Mouse (Mus musculus) hindbrain, embryonic 10.5 days (tissue): ENCODE results near the gene Plek. TPM values are rescaled to one million over a fixed set of nuclear protein-coding genes. Genes with fewer than 3 reads are reported as not detected.
"Not testable (repeated sequence)": the region's sequence is repeated elsewhere in the genome, so short reads cannot be mapped to it uniquely, and the experiment has no call there.

Experiments
- DNase-seq: peaks from one replicate; pipeline ENCODE4 v3.0.0-alpha.2; 2017; ENCODE audit warnings: low spot score
- H3K27ac ChIP-seq: fragments of 300-500 bp; sonication (generic); 2 replicates; pipeline ENCODE4 v1.5.1; 2016; ENCODE audit warnings: mild to moderate bottlenecking, moderate library complexity
- H3K27me3 ChIP-seq: fragments of 300-500 bp; sonication (generic); 2 replicates; pipeline ENCODE4 v1.6.1; 2016; ENCODE audit warnings: mild to moderate bottlenecking; ENCODE audit not compliant: poor library complexity, insufficient read depth, severe bottlenecking
- H3K36me3 ChIP-seq: fragments of 300-500 bp; sonication (generic); 2 replicates; pipeline ENCODE4 v1.6.1; 2016; ENCODE audit warnings: mild to moderate bottlenecking, moderate library complexity
- H3K4me1 ChIP-seq: fragments of 300-500 bp; sonication (generic); replicated peaks from 2 replicates; pipeline ENCODE4 v1.6.1; 2016; ENCODE audit warnings: mild to moderate bottlenecking
- H3K4me3 ChIP-seq: fragments of 300-500 bp; sonication (generic); 2 replicates; pipeline ENCODE4 v1.5.1; 2016; ENCODE audit warnings: mild to moderate bottlenecking, moderate library complexity
- H3K9me3 ChIP-seq: fragments of 300-500 bp; sonication (generic); 2 replicates; pipeline ENCODE4 v1.6.1; 2016; ENCODE audit warnings: mild to moderate bottlenecking, moderate library complexity
- WGBS: fragments of 180-500 bp; shearing (Covaris S2); methylation state at CpG from one replicate; pipeline ENCODE4 v1.1.7; 2016; 5-methylcytosine and 5-hydroxymethylcytosine counted together
- polyA plus RNA-seq: library from polyadenylated mRNA; unstranded; fragments of >200 nt; fragmentation: Nextera tagmentation; extraction: Ambion mirVana; gene quantifications from 2 replicates; pipeline ENCODE4 v1.2.1, GENCODE M21; 2016

Gene Plek
- polyA plus RNA-seq: 4.7 and 4.9 TPM in 2 replicates

DNA sequence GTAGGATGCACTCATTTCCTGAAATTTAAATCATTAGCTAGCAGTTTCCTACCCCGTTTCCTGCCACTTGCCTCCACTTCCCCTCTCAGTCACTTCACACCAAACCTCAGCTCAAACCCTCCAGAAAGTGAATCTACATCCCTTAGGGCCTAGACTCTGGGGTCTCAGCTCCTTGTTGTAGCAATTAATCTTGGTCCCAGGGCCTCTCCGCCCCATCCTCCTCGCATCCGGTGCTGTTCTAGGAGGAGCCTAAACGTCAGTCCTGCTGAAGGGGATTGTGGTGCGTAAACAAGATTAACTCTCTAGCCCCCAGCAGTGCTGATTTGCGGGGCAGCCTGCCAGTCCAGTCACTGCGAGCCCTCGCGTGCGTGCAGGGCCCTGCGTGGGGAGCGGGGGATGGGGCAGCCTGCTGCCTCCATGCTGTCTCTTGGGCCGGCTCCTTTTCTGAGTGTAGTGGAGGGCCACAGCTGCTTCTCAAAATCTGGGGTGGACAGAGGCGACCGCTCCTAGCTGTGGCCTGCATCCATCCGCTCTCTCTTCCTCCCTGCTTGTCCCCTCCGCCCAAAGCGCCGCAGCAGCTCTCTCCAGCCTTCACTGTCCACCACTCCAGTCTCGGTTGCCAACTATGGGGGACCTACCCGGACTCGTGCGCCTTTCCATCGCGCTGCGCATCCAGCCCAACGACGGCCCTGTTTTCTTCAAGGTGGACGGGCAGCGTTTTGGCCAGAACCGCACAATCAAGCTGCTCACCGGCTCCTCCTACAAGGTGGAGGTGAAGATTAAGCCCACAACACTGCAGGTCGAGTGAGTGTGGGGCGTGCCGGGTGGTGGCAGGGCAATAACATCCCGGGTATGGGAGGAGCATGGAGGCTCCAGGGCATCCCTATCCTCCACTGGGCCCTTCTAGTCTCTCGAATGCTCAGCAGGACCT is at the start of gene Plek, which contains the start of gene Cnrip1:
Plek (minus strand) TSS at position 837 of the 931 bp plus-strand sequence.
Cnrip1 (plus strand) TSS at position 42 of the 931 bp plus-strand sequence.
- no peaks in the 10 kb centered on the region for H3K36me3 ChIP-seq
- H3K27ac ChIP-seq: peak within 1 kb of the TSS; percentile 90
- peaks cover 23% of the 10 kb centered on the region for H3K4me1 ChIP-seq
- peak within 1 kb of the TSS; percentile 67 for H3K4me3 ChIP-seq
- peak; percentile 65 for DNase-seq
- 1% methylated on average over 38 of the region's 38 CpGs for WGBS
- no peaks in the 10 kb centered on the region for H3K27me3 ChIP-seq
- no peaks in the 10 kb centered on the region for H3K9me3 ChIP-seq

DNA sequence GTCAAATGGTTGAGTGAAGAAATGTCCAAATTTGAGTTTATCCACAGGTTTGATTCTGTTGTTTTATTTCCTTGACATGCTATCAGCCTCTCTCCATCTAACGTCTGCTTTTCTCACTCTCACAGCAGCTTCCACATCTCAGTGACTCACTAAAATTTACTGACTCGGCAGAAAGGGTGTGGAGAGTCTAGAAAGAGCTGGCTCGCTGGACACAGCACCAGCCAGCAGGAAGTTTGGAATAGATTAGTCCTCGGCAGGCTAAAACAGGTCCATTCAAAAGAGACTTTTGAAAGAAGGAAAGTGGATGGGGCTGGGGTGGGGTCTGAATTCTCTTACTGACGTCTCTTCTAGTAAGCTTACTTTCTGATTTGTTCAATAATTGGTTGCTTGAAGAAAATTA is 33.9 kb upstream of the Plek start:
- 35% methylated on average over 5 of the region's 5 CpGs for WGBS
- Histone ChIP-seq H3K4me3 (no peak overlapping the region), H3K27ac (no peak overlapping the region), H3K4me1 (0 out of 2 replicates have a peak, but pooled peaks cover 6% of the 10 kb centered on the region), H3K9me3 (no peaks in the 10 kb centered on the region), H3K36me3 (no peaks in the 10 kb centered on the region), H3K27me3 (no peaks in the 10 kb centered on the region)
- no peak for DNase-seq

DNA sequence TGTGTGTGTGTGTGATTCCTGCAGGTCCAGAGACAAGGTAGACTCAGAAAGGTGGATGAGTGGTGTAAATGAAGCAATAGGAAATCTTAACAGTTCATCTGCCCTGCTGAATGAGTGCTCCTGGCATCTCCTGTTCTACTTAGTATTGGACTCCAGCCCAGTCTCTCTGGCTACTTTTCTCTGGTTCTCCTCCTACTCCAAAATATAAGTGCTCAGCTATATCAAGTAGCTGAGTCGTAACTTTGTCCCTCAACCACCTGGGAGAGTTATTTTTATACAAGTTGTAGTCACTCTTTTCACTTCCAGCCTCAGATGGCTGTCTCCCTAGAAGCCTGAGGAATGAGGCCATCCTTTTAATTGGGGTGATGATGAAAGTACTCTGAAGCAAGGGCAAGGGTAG is 31.7 kb upstream of the Plek start:
- WGBS: 75% methylated on average over 1 of the region's 1 CpGs
- H3K9me3 ChIP-seq: no peaks in the 10 kb centered on the region
- H3K27ac ChIP-seq: no peak overlapping the region
- H3K36me3 ChIP-seq: no peaks in the 10 kb centered on the region
- 0 out of 2 replicates have a peak, but pooled peaks cover 6% of the 10 kb centered on the region for H3K4me1 ChIP-seq
- H3K4me3 ChIP-seq: no peak overlapping the region
- H3K27me3 ChIP-seq: no peaks in the 10 kb centered on the region
- DNase-seq: no peak

DNA sequence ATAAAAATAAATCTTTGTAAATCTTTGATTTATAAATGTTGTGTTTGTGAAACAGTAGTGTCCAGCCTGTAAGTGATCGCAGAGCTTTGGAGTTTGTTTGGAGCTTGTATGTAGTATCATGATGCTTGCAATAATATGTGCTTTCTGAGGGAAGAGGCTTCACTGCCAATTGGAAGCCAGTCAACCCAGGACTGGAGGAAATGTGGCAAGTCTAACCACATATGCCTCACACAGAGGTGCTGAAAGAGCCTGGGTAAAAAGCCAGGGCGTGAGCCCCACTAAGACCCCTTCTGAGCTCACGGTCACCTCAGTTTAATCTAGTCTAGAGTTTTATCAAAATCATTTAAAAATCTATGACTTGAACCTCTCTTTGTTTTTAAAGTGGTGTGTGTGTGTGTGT is 31.3 kb upstream of the Plek start:
- Histone ChIP-seq H3K9me3 (no peaks in the 10 kb centered on the region), H3K4me3 (no peak overlapping the region), H3K27me3 (no peaks in the 10 kb centered on the region), H3K36me3 (0 out of 2 replicates have a peak, but pooled peaks cover 2% of the 10 kb centered on the region), H3K27ac (no peak overlapping the region), H3K4me1 (0 out of 2 replicates have a peak, but pooled peaks cover 6% of the 10 kb centered on the region)
- no peak for DNase-seq
- WGBS: 92% methylated on average over 3 of the region's 3 CpGs

DNA sequence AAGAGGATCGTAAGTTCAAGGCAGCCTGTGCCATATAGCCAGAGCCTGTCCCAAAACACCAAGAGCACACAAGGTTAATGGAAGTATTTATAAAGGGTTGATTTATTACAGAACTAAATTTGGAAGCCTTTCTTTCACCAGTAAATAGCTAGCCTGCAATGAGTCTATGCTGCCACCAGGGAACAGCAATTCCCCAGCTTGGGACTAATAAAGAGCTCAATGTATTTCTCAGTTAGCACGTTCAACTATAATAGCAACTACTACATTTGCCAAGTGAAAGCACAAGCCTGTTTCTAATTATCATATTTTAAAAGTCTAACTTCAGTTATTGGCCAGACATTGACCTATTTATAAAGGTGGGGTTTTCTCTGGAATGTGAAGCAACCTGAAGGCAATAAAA is 30.8 kb upstream of the Plek start:
- H3K4me3 ChIP-seq: no peak overlapping the region
- H3K27me3 ChIP-seq: no peaks in the 10 kb centered on the region
- 0 out of 2 replicates have a peak, but pooled peaks cover 4% of the 10 kb centered on the region for H3K36me3 ChIP-seq
- 66% methylated on average over 2 of the region's 2 CpGs for WGBS
- H3K27ac ChIP-seq: no peak overlapping the region
- no peaks in the 10 kb centered on the region for H3K9me3 ChIP-seq
- no peak for DNase-seq
- H3K4me1 ChIP-seq: 0 out of 2 replicates have a peak, but pooled peaks cover 6% of the 10 kb centered on the region

DNA sequence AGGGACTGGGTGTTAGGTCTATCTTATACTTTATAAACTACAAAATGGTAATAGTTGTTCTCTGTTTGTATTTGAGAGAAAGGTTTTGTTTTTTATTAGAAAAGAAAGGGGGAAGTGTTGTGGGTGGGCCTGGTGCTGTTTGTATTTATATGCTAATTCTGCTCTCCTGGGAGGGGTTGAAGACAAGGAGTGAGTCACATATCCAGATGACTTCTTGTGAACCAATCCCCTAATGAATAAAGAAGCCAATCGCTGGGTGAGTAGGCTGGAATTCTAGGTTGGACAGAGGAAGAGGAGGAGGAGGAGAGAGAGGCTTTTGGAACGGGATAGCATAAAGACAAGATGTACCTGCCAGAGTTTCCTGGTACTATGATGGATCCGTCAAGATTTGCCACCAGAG is 29.9 kb upstream of the Plek start:
- Histone ChIP-seq H3K4me3 (no peak overlapping the region), H3K9me3 (no peaks in the 10 kb centered on the region), H3K27ac (no peak overlapping the region), H3K36me3 (0 out of 2 replicates have a peak, but pooled peaks cover 4% of the 10 kb centered on the region), H3K4me1 (0 out of 2 replicates have a peak, but pooled peaks cover 6% of the 10 kb centered on the region), H3K27me3 (no peaks in the 10 kb centered on the region)
- WGBS: 43% methylated on average over 3 of the region's 3 CpGs
- DNase-seq: no peak

DNA sequence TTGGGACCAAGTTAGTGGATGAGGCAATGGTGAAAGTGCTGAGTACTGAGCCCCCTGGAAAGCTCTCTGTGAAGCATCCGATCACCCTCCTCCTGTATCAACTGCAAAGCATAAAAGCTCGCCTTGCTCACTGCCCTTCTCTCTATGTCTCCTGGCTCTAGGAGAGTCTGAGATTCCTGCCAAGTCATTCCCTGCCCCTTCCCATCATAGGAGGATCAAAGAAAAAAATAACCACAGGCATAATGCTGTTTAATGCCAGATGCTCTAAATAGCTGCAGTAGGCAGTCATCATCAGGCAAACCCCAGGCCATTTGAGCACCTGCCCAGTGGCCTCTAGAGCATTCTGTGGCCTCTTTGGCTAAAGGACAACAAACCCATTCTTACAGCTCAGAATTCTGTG is 23.5 kb upstream of the Plek start:
- H3K36me3 ChIP-seq: 0 out of 2 replicates have a peak, but pooled peaks cover 4% of the 10 kb centered on the region
- WGBS: 89% methylated on average over 2 of the region's 2 CpGs
- no peaks in the 10 kb centered on the region for H3K9me3 ChIP-seq
- H3K4me1 ChIP-seq: no peaks in the 10 kb centered on the region
- no peaks in the 10 kb centered on the region for H3K27me3 ChIP-seq
- no peak for DNase-seq
- H3K27ac ChIP-seq: no peak overlapping the region
- no peak overlapping the region for H3K4me3 ChIP-seq

DNA sequence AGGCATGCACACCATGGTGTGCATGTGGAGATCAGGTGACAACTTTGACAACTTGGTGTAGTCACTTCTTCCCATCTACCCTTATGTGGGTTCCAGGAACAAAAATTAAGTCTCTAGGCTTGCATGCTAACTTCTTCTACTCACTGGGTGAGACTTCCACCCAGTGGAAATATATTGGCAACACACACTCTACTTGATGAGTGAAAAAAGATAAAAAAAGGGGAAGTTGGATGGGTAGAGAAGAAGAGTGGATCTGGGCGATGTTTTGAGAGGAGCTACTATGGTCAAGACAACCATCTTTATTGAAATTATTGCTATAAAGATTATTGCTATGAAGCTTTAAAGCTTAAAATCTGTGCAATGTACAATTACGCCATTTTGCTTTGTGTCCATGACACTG is 17.2 kb upstream of the Plek start:
- H3K27me3 ChIP-seq, DNase-seq: not testable (repeated sequence)

DNA sequence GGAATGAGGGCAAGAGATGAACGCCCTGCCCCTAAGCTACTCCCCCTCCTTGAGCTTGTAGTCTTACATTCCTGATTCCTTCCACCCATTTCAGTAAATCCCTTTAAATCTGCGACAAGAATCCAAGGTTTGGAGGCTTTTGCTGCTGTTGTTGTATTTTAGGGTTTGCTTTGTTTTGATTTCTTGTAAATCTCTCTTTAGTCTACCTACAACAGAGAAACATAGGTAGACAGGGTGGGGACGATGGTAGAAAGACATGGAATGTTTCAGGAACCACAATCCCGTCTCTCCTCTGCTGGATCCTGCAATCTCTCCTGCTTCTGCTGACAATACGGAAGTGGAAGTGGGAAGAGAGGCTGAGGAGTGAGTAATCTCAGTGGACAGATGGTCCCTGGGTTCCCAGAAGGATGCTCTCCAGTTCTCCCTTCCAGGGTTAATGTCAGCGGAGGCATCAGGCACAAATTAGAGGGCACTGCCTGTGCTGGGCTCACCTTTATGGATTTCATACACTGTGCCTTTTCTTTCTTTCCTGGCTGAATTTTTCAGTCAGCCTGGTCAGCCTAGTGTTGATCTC is 382 bp upstream of the Plek start:
- Histone ChIP-seq H3K9me3 (no peaks in the 10 kb centered on the region), H3K27me3 (no peaks in the 10 kb centered on the region), H3K4me3 (peak overlapping the region; percentile 67), H3K27ac (peak overlapping the region; percentile 90), H3K36me3 (no peaks in the 10 kb centered on the region), H3K4me1 (peaks cover 23% of the 10 kb centered on the region)
- WGBS: 24% methylated on average over 6 of the region's 6 CpGs
- DNase-seq: peak; percentile 10

More for the DNA sequence above, 17.2 kb upstream of the Plek start:
- not testable (repeated sequence) for H3K4me3 ChIP-seq, H3K9me3 ChIP-seq, H3K27ac ChIP-seq, H3K4me1 ChIP-seq, H3K36me3 ChIP-seq
- 86% methylated on average over 2 of the region's 2 CpGs for WGBS

DNA sequence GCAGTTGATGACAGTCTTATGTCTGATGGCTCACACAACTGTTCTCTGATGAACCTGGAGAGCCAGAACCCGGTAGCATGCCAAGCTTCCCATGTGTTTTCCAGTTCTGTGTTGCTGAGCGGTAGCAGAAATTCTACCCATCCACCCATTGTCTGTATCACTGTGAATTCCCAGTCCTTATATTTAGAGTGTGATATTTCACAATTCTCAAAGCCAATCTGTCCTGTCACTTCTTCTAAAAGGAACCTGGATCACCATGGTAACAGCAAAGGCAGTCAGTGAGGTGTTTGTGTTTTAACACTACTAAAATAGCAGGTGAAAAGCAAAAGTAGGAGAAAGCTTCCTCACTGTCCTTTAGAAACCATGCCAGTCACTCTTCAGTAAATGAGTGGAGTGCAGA is 6.4 kb downstream of the Plek start:
- Histone ChIP-seq H3K27ac (no peak overlapping the region), H3K27me3 (no peaks in the 10 kb centered on the region), H3K36me3 (no peaks in the 10 kb centered on the region), H3K9me3 (no peaks in the 10 kb centered on the region), H3K4me1 (0 out of 2 replicates have a peak, but pooled peaks cover 5% of the 10 kb centered on the region), H3K4me3 (no peak overlapping the region)
- no peak for DNase-seq
- WGBS: 90% methylated on average over 2 of the region's 2 CpGs

DNA sequence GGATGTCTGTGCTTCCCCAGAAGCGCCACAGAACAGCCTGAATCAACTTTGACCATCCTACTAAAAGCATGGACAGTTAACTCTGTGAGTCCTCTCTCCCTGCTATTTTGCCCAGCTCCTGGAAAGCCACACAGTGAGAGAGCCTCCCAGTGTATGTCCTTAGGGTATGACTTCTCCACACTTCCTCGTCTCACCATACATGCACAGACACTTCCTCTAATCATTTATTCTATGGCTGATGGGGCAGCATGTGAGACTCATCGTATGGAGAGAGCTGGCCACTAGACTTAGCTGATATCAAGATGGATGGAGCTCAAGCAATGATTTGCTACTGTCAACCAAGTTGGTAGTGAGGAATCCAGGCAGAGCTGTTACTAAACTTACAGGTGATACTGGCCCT is 28.2 kb downstream of the Plek start:
- no peak for DNase-seq
- H3K27me3 ChIP-seq: no peaks in the 10 kb centered on the region
- peaks cover 6% of the 10 kb centered on the region for H3K9me3 ChIP-seq
- WGBS: 82% methylated on average over 3 of the region's 3 CpGs
- no peaks in the 10 kb centered on the region for H3K36me3 ChIP-seq
- no peak overlapping the region for H3K27ac ChIP-seq
- H3K4me1 ChIP-seq: no peaks in the 10 kb centered on the region
- no peak overlapping the region for H3K4me3 ChIP-seq

DNA sequence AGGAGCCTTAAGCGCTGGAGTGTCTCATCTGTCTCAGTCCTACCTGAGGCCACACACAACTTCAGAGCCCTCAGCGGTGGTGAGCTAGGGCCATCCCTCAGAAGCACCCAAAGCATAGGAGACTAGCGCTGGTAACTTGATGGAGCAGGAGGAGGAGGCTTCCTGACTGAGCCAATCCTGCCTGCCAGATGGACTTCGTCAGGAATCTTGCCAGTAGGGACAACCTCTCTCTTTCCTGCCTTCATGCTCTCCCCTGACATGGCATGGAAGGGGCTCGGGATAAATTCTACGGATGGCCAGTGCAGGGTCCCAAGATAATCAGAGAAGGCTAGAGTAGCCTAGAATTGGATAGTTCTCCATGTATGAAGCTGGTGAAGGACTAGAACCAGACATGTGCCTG is 29.0 kb downstream of the Plek start:
- H3K9me3 ChIP-seq: peaks cover 14% of the 10 kb centered on the region
- no peak overlapping the region for H3K4me3 ChIP-seq
- no peaks in the 10 kb centered on the region for H3K36me3 ChIP-seq
- DNase-seq: no peak
- H3K27ac ChIP-seq: no peak overlapping the region
- no peaks in the 10 kb centered on the region for H3K4me1 ChIP-seq
- 88% methylated on average over 6 of the region's 6 CpGs for WGBS
- H3K27me3 ChIP-seq: no peaks in the 10 kb centered on the region

DNA sequence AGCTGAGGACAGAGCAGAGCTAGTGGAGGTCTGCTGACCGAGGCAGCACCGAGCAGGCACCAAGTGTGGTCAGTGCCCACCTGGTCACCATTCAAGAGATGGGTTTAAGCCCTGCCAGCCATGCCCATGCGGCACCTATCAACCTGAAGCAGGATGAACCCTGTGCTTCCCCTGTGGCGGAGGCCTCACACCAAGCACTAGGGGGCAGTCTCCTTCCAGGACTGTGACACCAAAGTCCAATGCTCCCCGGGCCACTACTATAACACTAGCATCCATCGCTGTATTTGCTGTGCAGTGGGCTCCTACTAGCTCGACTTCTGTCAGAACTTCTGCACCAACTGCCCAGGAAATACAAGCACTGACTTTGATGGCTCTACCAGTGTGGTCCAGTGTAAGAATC is 32.9 kb downstream of the Plek start:
- Histone ChIP-seq H3K27me3 (no peaks in the 10 kb centered on the region), H3K27ac (no peak overlapping the region), H3K36me3 (no peaks in the 10 kb centered on the region), H3K4me3 (no peak overlapping the region), H3K9me3 (peaks cover 20% of the 10 kb centered on the region), H3K4me1 (no peaks in the 10 kb centered on the region)
- 88% methylated on average over 7 of the region's 7 CpGs for WGBS
- no peak for DNase-seq
